Mouse (Mus musculus) left cerebral cortex, adult 9 months (tissue): ENCODE measurements at regions not wholly inside any gene's neighbourhood (a gene's known extent, or its start where the extent isn't known, plus 50 kb on each side); places are given as distances from the start of the nearest gene placed in this dataset.

Experiments
- DNase-seq, 2 experiments: peaks; one replicate each; pipeline ENCODE4 v3.0.0; 2022; ENCODE audit warnings: low spot score in 2 of 2

- DNase-seq: no peak
Measured at GRCm38 (mm10) chr6:147755750-147756523, 280.3 kb downstream of the Ccdc91 start.

DNA sequence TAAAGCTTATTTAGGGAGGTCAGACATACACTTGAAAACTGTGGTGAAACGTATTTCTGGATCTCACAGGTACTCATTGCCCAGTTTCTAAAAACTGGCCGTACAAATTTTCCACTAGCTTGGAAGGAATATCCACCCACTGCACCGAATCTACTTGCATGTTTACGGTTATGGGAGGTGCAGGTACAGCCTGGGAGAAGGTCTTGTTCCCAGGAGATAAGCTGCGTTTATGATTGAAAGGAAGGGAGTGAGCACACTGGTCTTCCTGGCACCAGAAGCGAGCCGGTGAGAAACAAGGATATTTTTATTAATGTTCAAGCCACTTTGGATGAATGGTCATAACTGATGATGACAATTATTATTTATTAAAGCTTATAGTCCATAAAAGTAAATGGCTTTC, 283.9 kb downstream of the Ccdc91 start:
- no peak for DNase-seq

GRCm38 (mm10) chr6:147760113-147760512, 284.5 kb downstream of the Ccdc91 start:
- no peak for DNase-seq

DNA sequence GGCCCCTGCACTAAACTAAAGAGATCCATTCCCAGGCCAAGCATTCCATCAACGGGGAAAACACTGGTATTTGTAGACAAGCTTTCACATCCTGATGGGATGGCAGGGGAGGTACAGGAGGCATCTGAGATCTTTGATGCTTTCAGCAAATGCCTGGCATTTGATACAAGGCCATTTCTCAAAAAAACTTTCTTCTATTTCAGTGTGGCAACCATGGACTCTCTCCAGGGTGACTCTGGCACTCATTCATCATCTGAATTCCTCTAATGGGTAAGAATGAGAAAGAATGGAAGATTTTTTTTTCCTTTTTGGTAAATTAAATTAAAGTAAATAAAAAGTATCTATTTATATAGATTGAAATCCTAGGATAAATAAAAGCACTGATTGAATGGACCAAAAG, 281.8 kb upstream of the Far2 start:
- DNase-seq: no peak

GRCm38 (mm10) chr6:147769180-147769579, 277.9 kb upstream of the Far2 start:
- no peak for DNase-seq

DNA sequence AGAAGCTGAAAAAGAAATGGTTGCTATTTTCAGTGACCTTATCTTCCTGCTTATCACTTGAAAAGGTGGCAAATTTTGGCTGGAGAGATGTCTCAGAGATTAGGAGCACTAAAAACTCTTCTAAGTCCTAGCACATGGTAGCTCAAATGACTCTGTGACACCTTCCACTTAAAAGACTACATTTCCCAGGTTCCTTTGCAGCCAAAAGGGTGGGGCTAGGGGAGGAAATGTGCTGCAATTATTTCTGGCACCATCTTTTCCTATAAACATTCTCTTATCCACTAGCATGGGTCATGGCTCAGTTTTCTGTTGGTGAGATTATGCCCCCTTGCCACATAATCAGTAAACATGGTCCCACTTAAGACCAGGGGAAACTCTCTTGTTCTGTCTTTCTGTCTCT, 277.0 kb upstream of the Far2 start:
- DNase-seq: no peak

DNA sequence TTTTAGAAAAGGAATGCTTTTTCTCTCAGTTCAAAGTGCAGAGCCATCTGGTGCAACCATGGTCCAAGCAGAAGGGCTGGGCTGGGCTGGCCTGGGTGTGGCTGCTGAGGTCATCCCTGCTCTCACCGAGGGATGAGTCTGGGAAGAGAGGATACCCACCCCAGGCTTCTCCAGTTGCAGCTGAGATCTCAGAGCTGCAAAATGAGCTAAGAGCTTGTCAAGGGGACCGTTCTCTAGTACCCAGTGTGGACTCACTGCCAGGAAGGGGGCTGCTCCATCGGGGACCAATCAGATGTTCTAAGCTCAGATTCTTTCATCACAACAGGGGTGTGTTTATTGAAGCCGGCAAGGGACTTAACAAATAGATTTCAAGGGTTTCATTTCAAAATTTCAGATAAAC, 275.6 kb upstream of the Far2 start:
- DNase-seq: no peak

- DNase-seq: no peak
Measured at GRCm38 (mm10) chr6:147773904-147774303, 273.2 kb upstream of the Far2 start.

GRCm38 (mm10) chr6:147774626-147775025, 272.4 kb upstream of the Far2 start:
- DNase-seq: no peak

- DNase-seq: no peak
Measured at GRCm38 (mm10) chr6:147779466-147779865, 267.6 kb upstream of the Far2 start.

- no peak for DNase-seq
Measured at GRCm38 (mm10) chr6:147784249-147784648, 262.8 kb upstream of the Far2 start.

DNA sequence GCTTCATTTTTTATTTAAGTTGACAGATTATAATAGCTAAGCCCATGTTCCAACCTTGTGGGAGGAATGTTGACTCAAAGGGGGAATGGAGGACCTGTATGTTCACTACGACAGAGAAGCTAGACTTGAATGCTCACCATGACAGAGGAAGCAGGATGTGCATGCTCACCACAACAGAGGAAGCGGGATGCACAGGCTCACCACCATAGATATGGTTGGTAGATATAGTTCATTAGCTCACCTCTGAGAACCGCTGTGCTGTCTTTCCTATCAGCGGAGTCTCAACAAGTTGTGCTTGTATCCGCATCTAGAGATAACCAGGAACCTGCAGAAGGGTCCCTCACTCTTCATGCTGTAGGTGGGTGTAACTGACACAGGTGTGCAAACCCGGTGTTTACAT, 262.2 kb upstream of the Far2 start:
- no peak for DNase-seq

- DNase-seq: no peak
Measured at GRCm38 (mm10) chr6:147788095-147788494, 259.0 kb upstream of the Far2 start.

DNA sequence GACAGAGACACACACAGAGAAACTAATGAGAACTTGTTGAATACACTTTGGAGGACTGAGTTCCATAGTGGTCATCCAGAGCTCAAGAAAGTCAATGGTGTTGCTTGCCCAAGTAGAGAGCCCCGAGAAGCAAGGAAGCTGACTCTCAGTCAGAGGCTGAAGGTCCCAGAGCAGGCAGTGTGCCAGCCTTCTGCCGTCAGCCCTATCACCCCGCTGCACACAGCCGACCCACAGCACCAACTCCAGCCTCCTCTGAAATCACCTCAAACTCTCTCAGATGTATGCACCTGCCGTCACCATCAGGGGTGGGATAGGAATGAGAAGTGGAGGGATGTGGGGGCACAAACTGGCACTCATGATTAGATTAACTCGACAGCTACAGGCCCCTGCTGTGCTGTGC, 257.9 kb upstream of the Far2 start:
- no peak for DNase-seq

- no peak for DNase-seq
Measured at GRCm38 (mm10) chr6:147793811-147794210, 253.2 kb upstream of the Far2 start.

GRCm38 (mm10) chr6:147794351-147794750, 252.7 kb upstream of the Far2 start:
- DNase-seq: no peak

DNA sequence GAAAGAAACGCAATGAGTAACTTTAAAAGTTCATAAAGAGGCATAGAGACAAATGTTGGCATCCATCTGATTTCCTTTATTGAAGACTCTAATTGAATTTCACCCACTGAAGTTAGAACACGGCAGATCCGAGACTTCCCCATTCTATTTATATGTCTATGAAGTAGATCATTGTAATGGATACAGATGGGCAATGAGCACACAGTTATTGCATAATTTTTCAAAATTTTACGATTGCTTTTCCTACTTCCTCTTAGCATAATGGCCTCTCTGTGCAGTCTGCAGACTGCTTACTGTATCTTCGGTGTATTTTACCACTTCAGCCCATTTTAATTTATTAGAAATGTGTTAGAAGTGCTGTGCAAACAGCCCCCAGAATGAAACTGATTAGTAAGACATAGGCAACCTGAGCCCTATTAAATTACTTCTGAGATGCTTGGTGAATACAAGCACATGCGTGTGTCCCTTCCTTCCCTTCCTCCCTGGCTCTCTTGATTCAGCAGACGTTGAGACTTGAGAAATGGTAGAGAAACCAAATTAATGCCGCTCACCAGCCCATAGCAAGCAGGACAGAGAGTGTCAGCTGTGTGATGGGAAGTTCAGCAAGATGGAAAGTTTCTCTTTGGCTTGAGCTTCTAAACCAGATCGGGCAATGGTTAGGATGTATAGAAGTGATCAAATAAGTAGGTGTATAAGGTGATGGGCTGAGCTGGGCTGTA, 247.9 kb upstream of the Far2 start:
- DNase-seq: no peak

DNA sequence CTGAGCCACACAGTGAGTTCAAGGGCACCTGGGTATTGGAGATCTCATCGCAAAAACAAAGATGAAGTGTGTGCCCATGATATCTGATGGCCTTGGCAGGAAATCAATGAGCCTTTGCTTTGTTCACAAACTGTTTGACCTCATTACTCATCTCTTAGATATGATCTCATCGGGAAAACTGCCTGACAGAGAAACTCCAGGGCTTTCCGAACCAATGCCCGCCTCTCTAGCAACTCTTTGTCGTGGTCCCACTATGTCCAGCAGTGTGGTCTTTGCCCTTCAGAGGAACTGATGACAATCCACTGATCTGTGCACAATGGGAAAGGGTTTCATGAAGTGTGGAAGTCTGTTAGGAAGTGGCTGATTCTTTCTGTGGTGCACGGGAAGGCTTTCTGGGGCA, 247.2 kb upstream of the Far2 start:
- DNase-seq: no peak

DNA sequence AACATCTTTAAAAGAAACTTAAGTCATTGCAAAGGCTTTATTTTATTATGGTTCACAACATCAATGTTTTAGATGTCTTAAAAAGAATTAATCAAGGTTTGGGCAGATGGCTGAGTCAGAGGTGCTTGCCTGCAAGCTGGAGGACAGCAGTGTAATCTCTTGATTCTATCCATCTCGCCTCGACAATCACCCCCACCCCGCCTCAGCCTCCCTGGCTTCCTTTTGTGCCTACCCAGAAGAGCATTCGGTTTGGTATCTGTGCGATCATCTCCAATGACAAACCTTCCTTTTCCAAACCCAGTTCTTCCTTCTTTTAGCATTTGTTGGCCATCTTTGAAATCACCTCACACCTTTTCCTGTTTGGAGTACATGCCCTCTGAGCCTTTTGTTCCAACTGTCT, 246.2 kb upstream of the Far2 start:
- no peak for DNase-seq

GRCm38 (mm10) chr6:147803893-147804292, 243.2 kb upstream of the Far2 start:
- DNase-seq: no peak

DNA sequence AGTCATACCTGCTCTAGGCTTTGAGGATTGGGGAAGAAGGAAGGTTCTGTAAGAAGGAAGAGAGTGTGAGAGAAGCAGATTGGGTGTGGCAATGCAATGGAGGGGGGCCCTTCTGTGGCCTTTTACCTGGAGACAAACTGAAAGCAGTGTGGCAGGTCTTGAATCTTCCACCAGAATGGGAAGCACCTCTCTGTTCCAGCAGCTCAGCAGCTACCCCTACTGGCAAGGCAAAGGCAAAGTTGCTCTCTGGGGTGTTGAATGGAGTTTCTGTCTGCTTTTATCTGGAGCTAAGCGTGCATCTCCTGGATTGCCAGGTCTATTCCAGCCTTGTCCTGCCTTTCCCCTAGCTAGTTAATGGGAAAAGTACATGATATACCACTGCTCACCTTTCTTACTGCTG, 236.3 kb upstream of the Far2 start:
- peak; percentile 6 to 55 for DNase-seq

DNA sequence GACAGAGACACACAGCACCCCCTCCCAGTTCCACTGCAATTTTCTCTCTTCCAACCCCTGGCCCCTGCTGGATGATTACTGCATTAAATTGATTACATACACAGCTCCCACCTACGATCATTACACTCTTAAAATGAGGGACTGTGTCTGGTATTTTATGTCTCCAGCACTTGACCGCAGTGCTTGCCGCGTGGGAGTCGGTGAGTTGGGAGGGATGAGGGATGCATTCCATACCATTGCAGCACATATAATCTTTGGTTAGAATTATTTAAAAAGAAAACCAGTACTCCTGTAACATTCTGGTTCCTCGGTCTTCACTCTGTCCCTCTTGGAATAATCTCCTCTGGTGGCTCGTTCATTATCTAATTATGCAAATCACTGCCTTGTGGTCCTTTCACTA, 230.2 kb upstream of the Far2 start:
- no peak for DNase-seq

GRCm38 (mm10) chr6:147817262-147817661, 229.8 kb upstream of the Far2 start:
- DNase-seq: no peak
